Mouse (Mus musculus) myocyte (in vitro differentiated cells): ENCODE measurements around the gene Ankrd33b. TPM values are rescaled to one million over a fixed set of nuclear protein-coding genes. Genes with fewer than 3 reads are reported as not detected.
A peak's percentile ranks its signal among the peaks of the same experiment; 100 is the strongest.

Source experiments
- H3K27me3 ChIP-seq: one replicate; pipeline ENCODE4 v1.6.1; 2011; ENCODE audit not compliant: control insufficient read depth, insufficient read depth, insufficient read length
- H3K36me3 ChIP-seq: one replicate; pipeline ENCODE4 v1.6.1; 2011; ENCODE audit not compliant: control insufficient read depth, insufficient read depth
- H3K4me2 ChIP-seq: one replicate; pipeline ENCODE4 v1.6.1; 2011; ENCODE audit warnings: low read depth, control low read depth
- H3K4me3 ChIP-seq: one replicate; pipeline ENCODE4 v1.5.1; 2011; ENCODE audit warnings: mild to moderate bottlenecking, control low read depth, moderate library complexity
- H3K79me2 ChIP-seq: one replicate; pipeline ENCODE4 v1.6.1; 2011; ENCODE audit not compliant: control insufficient read depth, insufficient read depth
- H3ac ChIP-seq: one replicate; pipeline ENCODE4 v1.6.1; 2011; ENCODE audit not compliant: control insufficient read depth, insufficient read length
- CEBPB ChIP-seq: IDR thresholded peaks from 2 replicates; pipeline ENCODE4 v1.6.1; 2011; ENCODE audit warnings: mild to moderate bottlenecking, moderate library complexity; ENCODE audit not compliant: poor library complexity, insufficient read depth, severe bottlenecking
- E2F4 ChIP-seq: IDR thresholded peaks from one replicate; pipeline ENCODE4 v1.6.1; 2011; ENCODE audit warnings: mild to moderate bottlenecking, control low read depth, moderate library complexity; ENCODE audit not compliant: insufficient read depth
- MAX ChIP-seq: IDR thresholded peaks from one replicate; pipeline ENCODE4 v1.6.1; 2011; ENCODE audit warnings: low read depth, mild to moderate bottlenecking, control low read depth
- MYOD1 ChIP-seq, 3 experiments: IDR thresholded peaks; one replicate each; pipeline ENCODE4 v1.6.1; 2011; ENCODE audit warnings: control low read depth in 2 of 3, low read depth in 2 of 3, mild to moderate bottlenecking in 2 of 3, moderate library complexity in 1 of 3; ENCODE audit not compliant: insufficient read length in 2 of 3, control insufficient read depth in 1 of 3
- MYOG ChIP-seq, 3 experiments: IDR thresholded peaks; one replicate each; pipeline ENCODE4 v1.6.1; 2011; ENCODE audit warnings: control low read depth in 2 of 3, low read depth in 2 of 3, mild to moderate bottlenecking in 2 of 3; ENCODE audit not compliant: insufficient read length in 2 of 3, control insufficient read depth in 1 of 3, insufficient read depth in 1 of 3
- POLR2A ChIP-seq: IDR thresholded peaks from one replicate; pipeline ENCODE4 v1.6.1; 2011; ENCODE audit warnings: low read depth, mild to moderate bottlenecking, control low read depth, moderate library complexity; ENCODE audit not compliant: insufficient read length
- POLR2AphosphoS2 ChIP-seq: IDR thresholded peaks from one replicate; pipeline ENCODE4 v1.6.1; 2011; ENCODE audit warnings: low read depth, control low read depth; ENCODE audit not compliant: insufficient read length
- REST ChIP-seq: IDR thresholded peaks from one replicate; pipeline ENCODE4 v1.6.1; 2011; ENCODE audit warnings: mild to moderate bottlenecking, control low read depth, moderate library complexity; ENCODE audit not compliant: insufficient read depth, insufficient read length
- SRF ChIP-seq: IDR thresholded peaks from one replicate; pipeline ENCODE4 v1.6.1; 2011; ENCODE audit warnings: low read depth; ENCODE audit not compliant: control insufficient read depth, insufficient read length
- TCF12 ChIP-seq: IDR thresholded peaks from one replicate; pipeline ENCODE4 v1.6.1; 2011; ENCODE audit warnings: mild to moderate bottlenecking, control low read depth; ENCODE audit not compliant: poor library complexity, insufficient read depth, severe bottlenecking
- TCF3 ChIP-seq: IDR thresholded peaks from one replicate; pipeline ENCODE4 v1.6.1; 2011; ENCODE audit warnings: low read depth, control low read depth; ENCODE audit not compliant: insufficient read length
- USF1 ChIP-seq: IDR thresholded peaks from one replicate; pipeline ENCODE4 v1.6.1; 2011; ENCODE audit warnings: low read depth, mild to moderate bottlenecking, control low read depth, moderate library complexity
- polyA plus RNA-seq: library from polyadenylated mRNA; unstranded; fragments of >200 nt; fragmentation: generic; extraction: Trizol; gene quantifications from one replicate; pipeline ENCODE4 v1.2.1, GENCODE M21; 2012; ENCODE audit warnings: missing spikeins

Ankrd33b gene
- polyA plus RNA-seq, 1 experiment, result 5.7 TPM

GRCm38 (mm10) chr15:31320598-31321377, 46.7 kb downstream of the Ankrd33b start:
- no peak overlapping the region for H3K4me3 ChIP-seq
- TF ChIP-seq TCF3, result no peak
- TF ChIP-seq E2F4, result no peak
- TF ChIP-seq POLR2A, result no peak
- no peak for TF ChIP-seq MYOD1 (IDR thresholded peaks at IDR 0.05; ENCODE audit: control insufficient read depth in 1 of 3, insufficient read length in 2 of 3, low read depth in 2 of 3)
- no peak for TF ChIP-seq SRF
- TF ChIP-seq POLR2AphosphoS2, result no peak
- no peak for TF ChIP-seq CEBPB
- TF ChIP-seq MYOG (IDR thresholded peaks at IDR 0.05; ENCODE audit: control insufficient read depth in 1 of 3, insufficient read depth in 1 of 3, insufficient read length in 2 of 3, low read depth in 2 of 3), result no peak
- no peak for TF ChIP-seq REST
- H3K4me2 ChIP-seq, result no peak overlapping the region
- no peak overlapping the region for H3ac ChIP-seq
- H3K36me3 ChIP-seq, result peaks cover 9% of the 10 kb centered on the region
- H3K27me3 ChIP-seq, result no peaks in the 10 kb centered on the region
- H3K79me2 ChIP-seq, result no peaks in the 10 kb centered on the region

GRCm38 (mm10) chr15:31319046-31319445, 48.5 kb downstream of the Ankrd33b start:
- peak in 1 of 3 experiments; percentile 38 for TF ChIP-seq MYOD1 (IDR thresholded peaks at IDR 0.05; ENCODE audit: control insufficient read depth in 1 of 3, insufficient read length in 2 of 3, low read depth in 2 of 3)
- TF ChIP-seq E2F4, result no peak
- no peaks in the 10 kb centered on the region for H3K79me2 ChIP-seq
- no peak overlapping the region for H3K4me3 ChIP-seq
- peak overlapping the region; percentile 72 for H3K4me2 ChIP-seq
- H3K36me3 ChIP-seq, result peaks cover 9% of the 10 kb centered on the region
- no peaks in the 10 kb centered on the region for H3K27me3 ChIP-seq
- no peak overlapping the region for H3ac ChIP-seq

- no peak for TF ChIP-seq REST
- TF ChIP-seq POLR2AphosphoS2, result no peak
- no peak for TF ChIP-seq MAX
- no peak for TF ChIP-seq USF1
- peak; percentile 54 for TF ChIP-seq SRF
- peak; percentile 43 for TF ChIP-seq TCF3
- TF ChIP-seq E2F4, result no peak
- TF ChIP-seq CEBPB, result no peak
- TF ChIP-seq POLR2A, result no peak
- TF ChIP-seq MYOG (IDR thresholded peaks at IDR 0.05; ENCODE audit: control insufficient read depth in 1 of 3, insufficient read depth in 1 of 3, insufficient read length in 2 of 3, low read depth in 2 of 3), result peak; percentile 48 to 91 (median 84)
- TF ChIP-seq MYOD1 (IDR thresholded peaks at IDR 0.05; ENCODE audit: control insufficient read depth in 1 of 3, insufficient read length in 2 of 3, low read depth in 2 of 3), result peak in 2 of 3 experiments; percentile 91 to 92
- TF ChIP-seq TCF12, result peak; percentile 88
Observed at GRCm38 (mm10) chr15:31318158-31318955, 49.2 kb downstream of the Ankrd33b start.

GRCm38 (mm10) chr15:31317056-31317805, 50.3 kb downstream of the Ankrd33b start:
- TF ChIP-seq MYOD1 (IDR thresholded peaks at IDR 0.05; ENCODE audit: control insufficient read depth in 1 of 3, insufficient read length in 2 of 3, low read depth in 2 of 3) (peak in 1 of 3 experiments; percentile 4), E2F4 (no peak)
- Histone ChIP-seq H3K4me2 (peak overlapping the region; percentile 72), H3K79me2 (no peaks in the 10 kb centered on the region), H3ac (no peak overlapping the region), H3K27me3 (no peaks in the 10 kb centered on the region), H3K4me3 (no peak overlapping the region), H3K36me3 (no peaks in the 10 kb centered on the region)

More at GRCm38 (mm10) chr15:31318158-31318955, 49.2 kb downstream of the Ankrd33b start:
- Histone ChIP-seq H3K4me3 (no peak overlapping the region), H3ac (no peak overlapping the region), H3K36me3 (peaks cover 2% of the 10 kb centered on the region), H3K4me2 (peak overlapping the region; percentile 72), H3K27me3 (no peaks in the 10 kb centered on the region), H3K79me2 (no peaks in the 10 kb centered on the region)

GRCm38 (mm10) chr15:31315630-31316231, 51.8 kb downstream of the Ankrd33b start:
- H3K27me3 ChIP-seq, result no peaks in the 10 kb centered on the region

More at GRCm38 (mm10) chr15:31315630-31316231, 51.8 kb downstream of the Ankrd33b start:
- H3K4me2 ChIP-seq, result no peak overlapping the region
- H3K36me3 ChIP-seq, result no peaks in the 10 kb centered on the region
- H3ac ChIP-seq, result no peak overlapping the region
- H3K4me3 ChIP-seq, result no peak overlapping the region
- TF ChIP-seq POLR2A (no peak), USF1 (no peak)
- H3K79me2 ChIP-seq, result no peaks in the 10 kb centered on the region
